Mouse (Mus musculus): ENCODE measurements around the gene Spon1.

The Spon1 gene

GRCm38 (mm10) chr7:114087341-114087740 lies 321.5 kb downstream of the Spon1 start:
- DNase-seq (ENCODE audit: low spot score in 2 of 2), result no peak

GRCm38 (mm10) chr7:114087986-114088385 lies 322.2 kb downstream of the Spon1 start:
- DNase-seq (ENCODE audit: low spot score in 2 of 2), result no peak

DNA sequence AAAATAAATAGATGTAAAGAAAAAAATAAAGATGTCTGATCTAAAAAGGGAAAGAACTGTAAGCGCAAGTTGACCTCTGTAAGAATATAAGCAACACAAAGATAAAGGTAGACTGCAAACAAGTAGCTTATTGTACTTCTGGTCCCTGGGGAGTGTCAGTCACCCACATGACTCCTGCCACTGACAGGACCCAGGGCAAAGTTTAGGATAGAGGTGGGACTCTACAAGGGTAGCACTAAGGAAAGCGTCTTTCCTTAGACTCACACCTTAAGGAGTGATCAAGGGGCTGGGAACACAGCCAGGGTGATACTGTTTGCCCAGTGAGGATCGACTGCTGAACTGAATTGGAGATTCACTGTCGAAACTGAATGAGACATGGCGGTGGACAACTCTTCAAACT lies 323.1 kb downstream of the Spon1 start:
- DNase-seq (ENCODE audit: low spot score in 2 of 2), result no peak

DNA sequence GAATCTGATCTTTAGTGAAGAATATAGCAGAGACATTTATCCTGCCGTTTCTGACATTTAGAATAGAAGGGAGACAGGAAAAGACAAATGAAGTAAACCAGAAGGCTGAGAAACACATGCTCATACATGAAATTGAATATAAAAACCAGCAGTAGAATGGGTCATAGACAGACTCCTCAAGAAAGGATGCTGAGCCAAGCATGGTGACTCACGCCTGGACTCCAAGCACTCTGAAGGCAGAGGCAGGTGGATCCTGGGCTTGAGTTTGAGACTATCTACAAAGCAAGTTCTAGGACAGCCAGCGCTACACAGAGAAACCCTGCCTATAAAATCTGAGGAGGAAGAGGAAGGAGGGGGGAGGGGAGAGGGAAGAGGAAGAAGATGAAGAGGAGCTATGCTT lies 324.4 kb downstream of the Spon1 start:
- no peak for DNase-seq (ENCODE audit: low spot score in 2 of 2)

- DNase-seq (ENCODE audit: low spot score in 2 of 2), result no peak
Measured at GRCm38 (mm10) chr7:114090892-114091545, 325.2 kb downstream of the Spon1 start.
